Mouse (Mus musculus) heart, adult 2 months (tissue): ENCODE data around the gene Tmem190. TPM values are rescaled to one million over a fixed set of nuclear protein-coding genes. Genes with fewer than 3 reads are reported as not detected.
A peak's percentile ranks its signal among the peaks of the same experiment; 100 is the strongest.

ENCODE experiments used
- DNase-seq, 2 experiments: peaks; one replicate each; pipeline ENCODE4 v3.0.0; 2021
- H3K27ac ChIP-seq: fragments of 200-600 bp; 2 replicates; pipeline ENCODE4 v1.8.1; 2022
- H3K27me3 ChIP-seq: fragments of 200-500 bp; 2 replicates; pipeline ENCODE4 v1.6.1; 2012; ENCODE audit warnings: mild to moderate bottlenecking, low read length, inconsistent platforms, mixed read lengths; ENCODE audit not compliant: control insufficient read depth, insufficient read depth
- H3K36me3 ChIP-seq: fragments of 200-500 bp; 2 replicates; pipeline ENCODE4 v1.6.1; 2012; ENCODE audit warnings: low read length, inconsistent platforms; ENCODE audit not compliant: control insufficient read depth, insufficient read depth
- H3K4me1 ChIP-seq: fragments of 200-500 bp; 2 replicates; pipeline ENCODE4 v1.6.1; 2011; ENCODE audit warnings: low read length; ENCODE audit not compliant: control insufficient read depth, insufficient read depth
- H3K4me3 ChIP-seq: fragments of 200-600 bp; 2 replicates; pipeline ENCODE4 v1.8.1; 2022
- H3K79me2 ChIP-seq: fragments of 200-500 bp; replicated peaks from 2 replicates; pipeline ENCODE4 v1.6.1; 2012; ENCODE audit warnings: mild to moderate bottlenecking, inconsistent platforms, low read length, moderate library complexity, mixed read lengths; ENCODE audit not compliant: control insufficient read depth, insufficient read depth
- H3K9ac ChIP-seq: fragments of 200-500 bp; 2 replicates; pipeline ENCODE4 v1.6.1; 2012; ENCODE audit warnings: low read depth, mild to moderate bottlenecking, control low read depth, inconsistent platforms, low read length, mixed read lengths
- CTCF ChIP-seq: fragments of 200-600 bp; IDR thresholded peaks from 2 replicates; pipeline ENCODE4 v1.8.1; 2022; ENCODE audit warnings: antibody characterized with exemption, mild to moderate bottlenecking, moderate library complexity
- EP300 ChIP-seq: fragments of 200-500 bp; IDR thresholded peaks from 2 replicates; pipeline ENCODE4 v1.6.1; 2011; ENCODE audit warnings: low read depth, low read length, control low read depth; ENCODE audit not compliant: insufficient read depth
- POLR2A ChIP-seq: fragments of 200-500 bp; IDR thresholded peaks from 2 replicates; pipeline ENCODE4 v1.6.1; 2011; ENCODE audit warnings: mild to moderate bottlenecking, low read depth, low read length, control low read depth; ENCODE audit not compliant: insufficient read depth
- WGBS: fragments of 180-500 bp; shearing (Covaris S2); methylation state at CpG from one replicate; pipeline ENCODE4 v1.1.7; 2018; 5-methylcytosine and 5-hydroxymethylcytosine counted together
- intact Hi-C: fragments of 180-260 bp; cut with DNase I; formaldehyde crosslinking; loops from one replicate; pipeline ENCODE4 v1.15.1; 2025
- polyA plus RNA-seq: library from polyadenylated mRNA; depleted of rRNA; stranded (reverse); fragments of >200 nt; gene quantifications from 2 replicates; pipeline ENCODE4 v1.2.3, GENCODE M21; 2012
- total RNA-seq, 2 experiments: library from RNA; stranded (reverse); gene quantifications; 2 replicates each; pipeline ENCODE4 v1.2.3; 2021

Gene Tmem190
- total and polyA plus RNA-seq, 3 experiments, result 0.29 TPM; not detected in 2

DNA sequence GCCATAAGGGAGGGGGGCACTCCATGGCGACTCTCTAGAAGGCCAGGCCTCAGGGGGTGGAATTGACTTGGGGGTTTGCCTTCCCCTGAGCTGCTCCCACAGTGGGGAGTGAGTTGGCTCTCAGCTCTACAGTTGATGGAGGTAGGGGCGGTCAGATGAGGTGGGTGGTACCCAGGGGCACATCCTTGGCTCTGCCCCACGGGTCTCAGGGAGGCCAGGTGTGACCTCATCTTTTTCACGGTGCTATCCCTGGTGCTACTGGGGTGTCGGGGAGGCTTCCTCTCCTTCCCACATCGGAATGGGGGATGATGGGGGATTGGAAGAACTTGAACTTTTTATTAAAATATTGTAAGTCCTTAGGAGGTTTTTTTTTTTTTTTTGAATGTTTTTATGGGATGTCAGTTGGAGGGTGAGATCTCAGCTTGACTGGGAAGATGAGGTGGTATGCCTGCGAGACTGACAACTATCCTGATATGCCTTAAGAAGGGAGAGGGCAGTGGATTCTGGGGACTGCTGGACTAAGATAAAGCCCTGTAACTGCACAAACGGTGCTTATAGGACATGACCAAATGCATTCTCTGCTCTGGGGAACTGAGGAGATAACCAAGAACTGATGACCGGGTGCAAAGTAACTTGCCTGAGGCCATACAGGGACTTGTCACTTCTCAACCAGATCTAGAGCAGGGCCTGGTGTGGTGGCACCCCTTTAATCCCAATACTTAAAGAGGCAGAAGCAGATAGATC, 35.4 kb upstream of the Tmem190 start:
- no peaks in the 10 kb centered on the region for H3K79me2 ChIP-seq
- no peak overlapping the region for H3K27ac ChIP-seq
- H3K4me3 ChIP-seq, result no peak overlapping the region
- no peak for DNase-seq
- WGBS, result 67% methylated on average over 9 of the region's 9 CpGs
- intact Hi-C loops, result no loop called here
- H3K9ac ChIP-seq, result no peak overlapping the region
- TF ChIP-seq CTCF (no peak), POLR2A (no peak), EP300 (no peak)
- H3K27me3 ChIP-seq, result no peaks in the 10 kb centered on the region
- no peaks in the 10 kb centered on the region for H3K4me1 ChIP-seq
- H3K36me3 ChIP-seq, result no peaks in the 10 kb centered on the region

DNA sequence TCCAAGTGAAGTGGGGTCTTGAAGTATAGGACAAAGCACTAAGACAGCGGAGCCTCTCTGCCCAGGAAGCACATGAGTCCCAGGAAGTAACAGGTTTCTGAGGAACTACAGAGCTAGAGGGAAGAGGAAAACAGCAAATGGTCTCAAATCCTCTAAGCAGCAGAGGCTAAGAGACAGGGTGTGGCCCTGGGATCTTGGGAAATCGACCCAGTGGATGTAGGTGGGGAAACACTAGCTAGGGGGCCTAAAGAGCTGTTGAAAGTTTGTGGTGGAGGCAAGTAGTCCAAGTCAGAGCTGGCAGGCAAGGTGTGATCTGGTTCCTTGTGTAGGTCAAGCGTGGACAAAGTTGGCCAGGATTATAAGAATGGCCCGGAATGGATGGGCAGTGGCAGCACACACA, 34.4 kb upstream of the Tmem190 start:
- intact Hi-C loops, result no loop called here
- no peak overlapping the region for H3K27ac ChIP-seq
- WGBS, result 69% methylated on average over 4 of the region's 4 CpGs

DNA sequence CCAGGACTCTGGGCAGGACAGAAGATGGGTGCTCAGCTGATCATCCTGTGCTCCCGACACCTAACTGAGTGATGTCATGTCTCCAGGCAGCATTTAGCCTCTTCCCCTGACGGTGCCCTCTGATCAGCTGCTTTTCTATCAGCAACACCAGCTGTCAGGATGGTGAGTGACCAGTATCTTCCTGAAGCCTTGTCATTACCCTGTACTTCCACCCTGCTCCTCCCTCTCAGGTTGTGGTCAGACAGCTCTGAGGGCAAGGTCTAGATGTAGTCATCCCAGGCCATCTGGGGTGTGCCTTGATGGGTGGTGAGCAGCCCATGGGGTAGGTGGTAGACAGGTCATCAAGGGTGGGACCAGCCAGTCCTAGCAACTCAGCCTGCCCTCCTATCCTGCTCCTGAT, 33.6 kb upstream of the Tmem190 start:
- H3K27me3 ChIP-seq, result no peaks in the 10 kb centered on the region
- intact Hi-C loops, result no loop called here
- WGBS, result 84% methylated on average over 2 of the region's 2 CpGs
- H3K27ac ChIP-seq, result no peak overlapping the region
- H3K79me2 ChIP-seq, result no peaks in the 10 kb centered on the region
- no peaks in the 10 kb centered on the region for H3K36me3 ChIP-seq
- H3K4me1 ChIP-seq, result no peaks in the 10 kb centered on the region
- no peak overlapping the region for H3K4me3 ChIP-seq
- no peak overlapping the region for H3K9ac ChIP-seq
- TF ChIP-seq CTCF (no peak), POLR2A (no peak)
- DNase-seq, result no peak

More for the DNA sequence above, 34.4 kb upstream of the Tmem190 start:
- Histone ChIP-seq H3K36me3 (no peaks in the 10 kb centered on the region), H3K27me3 (no peaks in the 10 kb centered on the region), H3K79me2 (no peaks in the 10 kb centered on the region), H3K4me3 (no peak overlapping the region), H3K9ac (no peak overlapping the region), H3K4me1 (no peaks in the 10 kb centered on the region)
- no peak for DNase-seq
- TF ChIP-seq CTCF, result no peak
- no peak for TF ChIP-seq EP300
- no peak for TF ChIP-seq POLR2A

- Histone ChIP-seq H3K4me1 (no peaks in the 10 kb centered on the region), H3K4me3 (no peak overlapping the region), H3K36me3 (no peaks in the 10 kb centered on the region), H3K79me2 (no peaks in the 10 kb centered on the region), H3K27me3 (no peaks in the 10 kb centered on the region), H3K27ac (no peak overlapping the region), H3K9ac (no peak overlapping the region)
- DNase-seq, result no peak
- 4% methylated on average over 30 of the region's 30 CpGs for WGBS
- no peak for TF ChIP-seq POLR2A
- no peak for TF ChIP-seq EP300
- TF ChIP-seq CTCF, result no peak
- intact Hi-C loops, result no loop called here
Measured at GRCm38 (mm10) chr7:4751971-4752820, 30.5 kb upstream of the Tmem190 start.

GRCm38 (mm10) chr7:4752821-4753570, 29.7 kb upstream of the Tmem190 start, which contains the start of gene Cox6b2:
Cox6b2 (minus strand) TSS chr7:4753094.
- Histone ChIP-seq H3K4me1 (no peaks in the 10 kb centered on the region), H3K36me3 (no peaks in the 10 kb centered on the region), H3K27ac (no peak within 1 kb of the TSS), H3K27me3 (no peaks in the 10 kb centered on the region), H3K79me2 (no peaks in the 10 kb centered on the region), H3K9ac (no peak within 1 kb of the TSS), H3K4me3 (no peak within 1 kb of the TSS)
- DNase-seq, result peak; percentile 56 to 66
- 9% methylated on average over 24 of the region's 24 CpGs for whole genome bisulfite sequencing
- no peak for TF ChIP-seq POLR2A
- TF ChIP-seq EP300, result no peak
- no peak for TF ChIP-seq CTCF
- intact Hi-C loops, result no loop called here
